Mouse (Mus musculus): ENCODE data around the gene Map2k5.

Map2k5 gene

DNA sequence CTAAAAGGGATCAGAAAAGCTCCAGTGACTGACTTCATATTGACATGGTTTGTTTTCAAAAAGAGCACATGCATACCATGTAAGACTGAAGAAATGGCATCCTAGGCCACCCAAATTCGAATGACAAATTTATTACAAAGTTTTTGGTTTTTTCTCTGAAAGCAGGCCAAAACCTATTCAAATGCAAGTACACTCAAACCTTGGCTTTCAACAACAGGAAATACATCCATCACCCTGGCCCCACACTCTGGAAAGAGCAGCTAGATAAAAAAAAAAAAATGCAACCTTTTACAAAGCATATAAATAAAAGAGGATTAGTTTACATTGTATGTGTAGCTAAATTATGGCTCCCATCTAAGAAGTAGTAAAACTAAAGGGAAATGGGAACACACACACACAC lies 114.5 kb downstream of the Map2k5 start:
- DNase-seq (ENCODE audit: low read depth, low spot score) = no peak

DNA sequence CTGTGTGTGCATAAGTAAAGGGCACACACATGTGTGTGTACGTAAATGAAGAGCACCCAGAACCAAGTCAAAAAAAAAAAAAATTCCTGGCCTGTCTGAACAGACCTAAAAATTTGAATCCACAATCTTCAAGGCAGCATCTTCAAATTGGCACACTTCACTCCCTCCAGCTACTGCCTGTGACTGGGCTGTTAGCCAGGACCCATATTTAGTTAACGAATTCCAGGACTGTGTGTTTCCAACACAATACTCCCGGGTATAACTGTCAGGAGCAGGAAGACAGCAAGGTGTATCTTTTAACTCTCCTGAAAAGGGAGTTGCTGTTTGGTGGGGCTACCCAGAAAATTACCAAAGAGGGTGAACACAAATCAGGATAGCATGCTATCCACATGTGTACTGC lies 118.9 kb downstream of the Map2k5 start:
- no peak for DNase-seq (ENCODE audit: low read depth, low spot score)

DNA sequence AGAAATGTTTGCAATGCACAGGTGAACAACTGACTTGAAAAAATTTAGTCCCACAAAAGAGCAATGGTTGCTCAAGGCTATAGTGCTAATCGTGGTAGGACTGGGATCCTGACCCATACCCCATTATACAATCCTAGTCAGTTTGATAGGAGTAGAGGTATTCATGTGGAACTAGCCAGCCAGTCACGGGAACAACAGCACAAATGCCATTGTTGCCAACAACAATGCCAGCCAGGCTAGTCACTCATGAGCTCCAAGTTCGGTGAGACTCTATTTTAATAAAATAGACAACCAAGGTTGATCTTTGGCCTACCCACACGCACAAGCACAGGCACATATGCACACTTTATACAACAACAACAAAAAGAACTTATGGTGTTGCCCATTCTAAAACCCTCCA lies 120.0 kb downstream of the Map2k5 start:
- DNase-seq (ENCODE audit: low read depth, low spot score) = no peak

DNA sequence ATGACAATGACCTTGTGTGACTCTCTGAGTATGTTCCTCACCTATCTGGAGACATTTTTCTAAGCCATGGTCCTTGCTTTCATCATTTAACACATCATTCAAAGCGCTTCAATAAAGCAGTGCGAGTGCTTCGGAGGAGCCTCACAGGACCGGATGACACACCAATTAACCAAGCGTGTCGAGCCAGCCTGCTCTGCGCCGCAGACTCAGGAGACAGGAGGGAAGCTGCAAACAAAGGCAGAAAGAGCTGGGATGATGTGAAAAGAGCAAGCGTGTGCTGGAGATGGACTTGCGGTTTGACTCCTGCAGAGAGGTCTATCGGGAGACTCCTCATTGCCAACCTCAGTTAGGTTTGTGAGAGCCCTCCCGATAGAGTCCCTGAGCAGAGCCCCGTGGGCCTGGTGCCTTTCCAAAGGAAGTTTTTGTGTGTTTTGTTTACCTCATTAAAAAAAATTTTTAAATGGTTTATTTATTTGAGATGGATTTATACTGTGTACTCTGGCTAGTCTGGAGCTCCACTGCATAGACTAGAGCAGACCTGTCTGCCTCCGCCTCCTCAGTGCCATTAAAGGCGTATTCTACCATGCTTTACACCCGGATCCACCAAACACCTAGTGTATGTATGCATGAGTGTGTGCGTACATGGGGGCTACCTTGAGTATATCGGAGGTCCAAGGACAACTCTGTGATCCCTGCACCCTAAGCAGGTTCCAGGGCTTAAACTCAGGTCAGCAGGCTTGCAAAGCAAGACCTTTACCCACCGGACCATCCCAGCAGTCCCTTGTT lies 126.7 kb downstream of the Map2k5 start:
- no peak for DNase-seq (ENCODE audit: low read depth, low spot score)

DNA sequence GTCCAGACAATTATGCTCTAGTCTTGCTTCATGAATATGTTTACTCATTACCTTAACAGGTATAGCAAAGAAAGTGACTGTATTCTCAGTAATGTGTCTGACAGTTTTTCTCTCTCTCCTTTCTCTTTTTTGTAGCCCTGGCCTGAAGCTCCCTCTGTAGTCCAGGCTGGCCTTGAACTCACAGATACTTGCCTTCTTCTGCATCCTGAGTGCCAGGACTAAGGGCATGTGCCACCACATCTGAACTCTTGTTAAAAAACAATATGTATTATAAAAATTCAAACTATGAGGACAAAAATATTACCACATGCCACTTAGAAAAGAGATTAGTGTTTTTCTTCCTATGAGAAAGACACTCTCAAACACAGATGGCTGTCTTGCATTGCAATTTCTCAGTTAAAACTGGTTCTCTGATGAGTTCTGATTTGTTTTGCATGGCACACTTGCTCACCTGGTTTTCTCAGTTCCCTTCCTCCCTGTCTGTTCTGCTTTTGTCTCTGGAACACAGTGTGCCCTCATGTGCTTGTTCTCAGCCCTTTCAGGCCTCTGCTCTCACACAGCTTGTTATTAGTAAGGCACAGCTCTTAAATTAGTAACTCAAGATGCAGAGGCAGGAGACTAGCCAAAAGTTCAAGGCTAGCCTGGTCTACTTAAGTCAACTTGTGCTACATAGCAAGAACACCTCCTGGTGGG lies 129.5 kb downstream of the Map2k5 start:
- DNase-seq (ENCODE audit: low read depth, low spot score) = no peak

DNA sequence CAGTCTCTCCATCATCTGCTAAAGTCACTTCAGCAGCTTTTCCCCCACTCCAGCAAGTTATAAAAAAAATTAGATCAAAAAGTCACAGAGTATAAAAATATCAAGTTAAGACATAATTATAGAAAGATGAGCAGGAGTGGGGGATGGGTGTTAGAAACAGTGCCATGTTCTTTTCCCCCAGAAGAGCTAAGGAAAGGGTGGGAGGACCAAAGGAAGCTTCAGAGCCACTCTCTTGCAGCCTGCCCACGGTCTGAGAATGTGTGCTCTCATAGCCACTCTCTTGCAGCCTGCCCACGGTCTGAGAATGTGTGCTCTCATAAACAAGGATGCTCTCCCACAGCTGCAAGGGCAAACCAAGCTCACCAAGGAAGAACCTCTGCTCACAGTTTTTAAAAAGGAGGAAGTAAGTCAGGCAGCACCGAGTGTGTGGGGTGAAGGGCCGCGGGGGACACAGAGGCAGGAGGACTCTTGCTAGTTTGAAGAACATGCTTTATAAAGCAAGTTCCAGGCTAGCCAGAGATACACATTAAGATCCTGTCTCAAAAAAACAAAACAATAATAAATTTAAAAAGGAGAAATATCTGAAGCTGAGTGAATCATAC lies 131.0 kb downstream of the Map2k5 start:
- no peak for DNase-seq (ENCODE audit: low read depth, low spot score)

DNA sequence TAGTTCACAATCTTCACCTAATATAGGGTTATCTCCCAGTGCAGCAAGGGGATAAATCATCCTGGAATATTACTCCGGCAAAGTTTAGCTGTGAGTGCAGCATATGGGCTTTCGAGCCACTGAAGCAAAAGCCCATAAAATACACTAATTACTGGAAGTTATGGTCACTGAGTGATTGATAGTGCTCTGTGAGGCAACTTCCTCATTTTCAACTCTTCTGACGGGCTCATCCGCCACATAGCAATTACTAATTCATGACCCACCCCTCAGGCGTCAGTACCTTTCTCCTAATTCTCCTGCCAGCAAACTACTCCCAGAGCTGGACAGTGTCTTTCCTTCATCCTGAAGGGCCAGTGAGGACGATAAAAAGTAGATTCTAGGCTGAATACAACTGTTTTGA lies 135.7 kb downstream of the Map2k5 start:
- no peak for DNase-seq (ENCODE audit: low read depth, low spot score)

DNA sequence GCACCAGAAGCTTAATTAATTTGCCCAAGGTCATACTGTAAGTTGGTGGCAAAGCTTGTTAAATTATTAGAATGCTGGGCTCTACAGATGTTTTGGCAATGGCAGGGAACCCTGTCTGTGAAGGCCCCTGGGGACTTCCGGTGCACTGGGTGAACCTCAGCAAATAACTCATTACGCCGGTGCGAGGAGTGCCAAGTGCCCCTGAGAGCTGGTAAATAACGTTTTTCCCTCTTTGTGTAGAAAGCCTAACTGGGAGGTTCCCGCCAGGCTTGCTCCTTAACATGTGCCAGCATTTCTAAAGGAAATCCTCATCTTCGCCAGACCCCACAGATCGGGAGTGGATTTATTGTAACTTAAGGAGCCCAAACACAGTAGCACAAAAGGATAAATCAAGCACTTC lies 136.5 kb downstream of the Map2k5 start:
- DNase-seq (ENCODE audit: low read depth, low spot score) = peak; percentile 13

DNA sequence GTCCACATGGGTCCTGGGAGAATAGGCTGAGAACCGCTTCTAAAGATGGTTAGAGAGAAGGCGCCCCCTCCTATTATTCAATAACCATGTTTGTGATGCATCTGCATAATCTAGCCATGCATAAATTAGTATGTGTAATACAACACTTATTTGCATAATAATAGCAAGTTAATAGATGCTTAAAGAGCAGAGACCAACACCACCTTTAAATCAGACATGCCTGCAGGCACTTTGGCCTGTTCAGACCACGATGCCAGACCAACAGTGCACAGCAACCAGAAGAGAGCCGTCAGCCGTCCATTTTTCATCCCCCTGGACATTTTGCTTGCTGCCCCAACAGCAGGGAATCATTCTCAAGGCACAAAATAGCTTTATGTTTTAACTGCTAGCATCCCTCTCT lies 143.3 kb downstream of the Map2k5 start:
- DNase-seq (ENCODE audit: low read depth, low spot score) = no peak

DNA sequence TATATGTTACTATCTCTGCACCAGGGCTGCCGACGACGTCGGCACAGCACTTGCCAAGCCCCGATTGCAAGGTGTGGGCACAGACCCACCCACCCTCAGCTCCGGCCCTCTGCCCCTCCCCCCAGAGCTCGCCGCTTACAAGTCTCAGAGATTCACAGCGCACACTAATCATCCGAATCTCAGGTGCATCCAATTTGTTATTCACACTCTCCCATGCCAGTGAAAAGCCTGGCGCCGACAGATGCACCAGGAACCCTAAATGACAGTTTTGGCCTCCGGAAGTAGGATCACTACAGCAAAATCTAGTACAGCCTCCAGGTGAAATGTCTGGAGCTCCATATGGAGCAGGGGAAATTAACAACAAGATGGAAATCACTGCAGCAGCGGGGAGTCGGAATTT lies 147.4 kb downstream of the Map2k5 start:
- DNase-seq (ENCODE audit: low read depth, low spot score) = no peak

DNA sequence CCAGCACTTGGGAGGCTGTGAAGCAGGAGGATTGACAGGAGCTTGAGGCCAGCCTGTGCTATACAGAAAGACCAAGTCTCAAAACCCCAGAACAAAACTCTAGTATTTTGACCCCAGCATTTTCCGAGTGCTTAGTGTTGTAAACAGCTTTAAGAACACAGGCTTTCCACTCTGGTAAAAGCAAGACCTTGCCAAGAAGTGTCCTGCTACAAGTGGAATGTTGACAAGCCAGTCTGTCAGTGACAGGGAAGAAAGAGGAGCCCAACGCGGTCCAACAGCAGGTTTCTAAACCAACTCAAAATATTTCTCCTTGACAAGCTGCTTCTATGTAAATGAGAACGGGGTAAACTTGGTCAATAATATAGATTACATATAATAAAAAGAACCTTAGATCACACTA lies 148.6 kb downstream of the Map2k5 start:
- no peak for DNase-seq (ENCODE audit: low read depth, low spot score)

DNA sequence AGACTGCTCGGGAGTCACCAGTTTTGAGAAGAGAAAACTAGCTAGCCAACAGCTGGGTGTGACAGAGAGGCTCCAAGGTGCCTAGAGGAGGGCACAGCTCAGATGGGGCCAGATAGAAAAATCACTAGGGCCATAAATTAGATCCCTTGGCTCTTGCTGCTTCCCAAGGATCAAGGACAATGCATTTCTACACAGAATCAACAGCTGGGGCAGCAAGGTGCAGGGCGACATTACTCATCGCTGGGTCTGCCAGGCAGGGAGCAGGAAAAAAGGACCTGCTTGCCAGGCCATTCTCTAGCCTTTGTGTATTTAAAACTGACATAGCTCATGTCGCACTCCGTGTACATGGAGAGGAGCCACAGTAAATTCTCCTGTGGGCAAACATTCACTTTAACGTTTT lies 155.5 kb downstream of the Map2k5 start:
- no peak for DNase-seq (ENCODE audit: low read depth, low spot score)

DNA sequence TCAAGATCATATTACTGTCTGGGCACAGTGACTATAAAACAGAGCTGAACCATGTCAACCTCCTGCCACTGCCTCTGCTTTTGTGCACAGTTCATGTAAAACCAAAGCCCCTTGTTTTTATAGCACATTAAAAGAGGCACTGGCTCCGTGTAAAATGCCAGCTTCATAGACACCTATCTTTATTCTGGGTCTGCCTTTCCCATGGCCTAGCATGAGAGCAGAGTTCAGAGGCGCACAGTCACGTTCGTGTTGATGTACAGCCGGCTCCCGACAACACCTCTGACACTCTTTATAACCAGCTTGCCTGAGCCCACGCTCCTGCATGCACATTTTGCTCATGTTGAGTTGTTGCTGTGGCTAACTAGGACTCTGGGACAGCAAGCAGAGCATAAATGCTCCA lies 157.9 kb downstream of the Map2k5 start:
- no peak for DNase-seq (ENCODE audit: low read depth, low spot score)

DNA sequence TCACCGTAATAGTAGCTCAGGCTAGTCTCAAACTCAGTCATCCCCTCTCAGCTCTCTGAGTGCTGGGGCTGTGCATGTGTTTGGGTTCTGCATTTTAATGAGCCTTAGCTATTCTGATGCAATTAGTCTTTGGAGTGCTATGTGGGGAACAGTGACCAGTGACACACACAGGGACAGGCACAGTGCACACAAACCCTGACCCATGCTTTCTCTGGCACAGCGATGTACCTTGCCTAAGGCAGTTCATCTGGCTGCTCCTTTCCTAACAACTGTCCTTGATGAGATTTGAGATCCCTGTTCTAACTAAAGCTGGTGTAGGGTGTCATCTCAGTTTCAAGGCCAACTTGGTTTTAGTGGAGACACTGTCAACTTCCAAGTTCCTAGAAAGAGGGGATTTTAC lies 162.7 kb downstream of the Map2k5 start:
- no peak for DNase-seq (ENCODE audit: low read depth, low spot score)

DNA sequence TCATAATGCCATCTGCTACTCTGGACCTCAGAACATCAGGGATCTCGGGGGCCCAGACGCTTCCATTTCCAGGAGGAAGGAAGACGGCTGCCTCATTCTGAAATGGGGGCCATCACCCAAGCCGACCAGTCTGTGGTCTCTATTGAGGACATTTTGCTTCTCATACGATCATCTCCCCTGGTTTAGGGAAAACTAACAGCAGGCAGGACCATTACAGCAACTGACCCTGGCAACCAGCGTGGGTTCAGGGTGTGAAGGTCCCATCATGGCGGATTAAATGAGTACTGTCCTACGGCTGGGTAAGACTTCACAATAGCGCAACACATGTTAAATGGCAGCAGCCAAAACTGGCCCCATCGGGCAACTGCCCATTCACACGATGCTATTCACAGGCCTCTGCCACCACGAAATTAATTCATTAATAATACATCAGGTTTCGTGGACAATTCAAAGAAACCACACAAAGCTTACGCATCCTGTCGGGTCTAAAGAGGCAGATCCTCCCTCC lies 170.9 kb downstream of the Map2k5 start:
- no peak for DNase-seq (ENCODE audit: low read depth, low spot score)

DNA sequence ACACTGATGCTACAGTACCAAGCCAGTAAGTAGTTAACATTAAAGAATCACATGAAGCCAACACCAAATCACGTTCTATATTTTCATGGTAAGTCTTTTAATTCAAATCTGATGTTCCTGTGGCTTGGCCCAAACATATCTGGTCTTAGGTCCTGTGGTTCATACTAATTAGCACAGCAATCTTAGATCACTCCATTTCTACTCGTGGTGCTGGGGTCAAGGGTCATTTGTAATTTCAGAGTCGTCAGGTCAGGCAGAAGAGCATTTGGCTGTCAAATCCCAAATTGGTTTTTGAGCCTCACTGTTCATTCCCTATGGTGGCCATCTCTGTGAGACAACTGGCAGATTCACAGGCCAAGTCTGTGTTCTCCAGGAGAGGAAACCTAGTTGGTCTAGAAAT lies 174.2 kb downstream of the Map2k5 start:
- no peak for DNase-seq (ENCODE audit: low read depth, low spot score)

DNA sequence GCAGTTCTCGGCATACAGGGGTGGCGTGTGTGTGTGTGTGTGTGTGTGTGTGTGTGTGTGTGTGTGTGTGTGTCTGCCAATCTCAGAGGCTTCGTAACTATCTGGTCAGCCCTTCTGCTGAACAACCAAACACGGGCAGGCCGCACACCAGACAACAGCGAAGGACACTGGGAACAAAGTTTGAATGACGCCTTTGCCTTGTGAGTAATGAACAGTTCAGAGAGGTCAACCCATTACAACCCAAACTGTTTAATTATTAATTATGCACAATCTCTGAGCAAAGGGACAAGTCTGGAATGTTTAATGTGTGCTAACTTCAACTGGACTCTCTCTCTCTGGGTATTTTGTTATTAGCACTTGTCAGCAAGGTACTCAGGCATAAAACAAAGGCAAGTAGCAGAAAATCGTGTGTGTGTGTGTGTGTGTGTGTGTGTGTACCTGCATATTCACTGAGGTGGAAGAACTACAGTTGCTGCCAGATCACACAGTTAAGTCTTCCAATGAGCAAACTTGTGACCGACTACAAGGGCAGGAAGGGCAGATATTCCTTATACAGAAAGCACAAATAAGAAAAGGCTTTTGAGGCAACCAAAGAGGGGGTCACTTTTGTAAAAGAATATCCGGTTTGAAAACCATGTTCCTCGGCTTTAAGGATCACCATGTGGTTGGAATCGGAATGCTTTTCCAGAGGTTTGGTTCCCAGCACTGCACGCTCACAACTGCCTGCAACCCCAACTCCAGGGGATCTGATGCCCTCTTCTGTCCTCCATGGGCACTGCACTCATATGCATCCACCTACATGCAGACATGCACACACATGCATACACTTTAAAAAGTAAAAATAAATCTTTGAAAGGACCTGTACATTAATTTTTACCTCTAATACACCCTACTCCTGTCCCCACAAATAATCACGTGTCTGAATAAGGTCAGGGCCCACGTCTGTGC lies 176.1 kb downstream of the Map2k5 start:
- DNase-seq (ENCODE audit: low read depth, low spot score) = no peak

DNA sequence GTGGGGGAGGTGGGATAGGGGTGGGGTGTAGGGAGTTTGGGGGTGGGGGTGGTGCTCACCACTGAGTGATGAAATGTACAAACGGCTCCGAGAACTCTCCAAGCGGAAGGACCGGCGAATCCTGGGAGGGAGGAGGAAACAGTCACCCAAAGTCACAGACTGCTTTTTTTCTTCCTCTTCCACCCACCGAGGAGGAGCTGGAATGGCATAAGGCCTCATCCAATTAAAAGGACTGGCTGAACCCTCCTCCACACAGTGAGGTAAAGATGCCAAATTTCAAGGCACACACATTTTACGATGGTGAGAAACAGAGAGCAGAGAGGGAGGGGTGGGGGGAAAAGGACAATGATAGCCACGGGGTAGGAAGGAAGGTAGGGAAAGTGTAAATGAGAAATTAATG lies 180.4 kb downstream of the Map2k5 start:
- no peak for DNase-seq (ENCODE audit: low read depth, low spot score)

DNA sequence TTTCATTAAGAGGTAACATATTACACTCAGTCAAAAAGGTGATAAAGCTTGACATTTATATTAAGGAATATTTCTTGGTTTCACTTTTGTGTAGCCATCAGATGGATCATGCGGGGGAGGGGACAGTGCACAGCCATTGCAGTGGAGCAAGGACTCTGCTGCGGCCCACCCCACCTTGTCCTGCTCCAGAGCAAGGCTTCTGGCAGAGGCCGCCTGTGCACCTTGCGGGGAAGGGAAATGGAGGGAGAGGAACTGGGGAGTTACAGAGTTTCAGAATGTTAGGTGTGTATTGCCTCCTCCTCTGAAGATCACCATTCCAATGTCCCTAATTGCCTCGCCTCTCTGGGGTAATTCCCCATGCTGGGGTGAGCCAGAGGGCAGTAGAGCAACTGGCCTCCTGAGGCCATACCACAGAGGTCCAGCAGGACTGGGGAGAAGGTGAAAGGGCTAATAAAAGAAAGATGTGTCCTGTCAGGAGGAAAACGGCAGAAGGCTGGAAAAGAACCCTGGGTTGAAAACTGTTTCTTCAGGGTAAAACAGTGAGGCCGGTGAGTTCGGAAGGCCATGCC lies 181.5 kb downstream of the Map2k5 start:
- DNase-seq (ENCODE audit: low read depth, low spot score) = no peak

DNA sequence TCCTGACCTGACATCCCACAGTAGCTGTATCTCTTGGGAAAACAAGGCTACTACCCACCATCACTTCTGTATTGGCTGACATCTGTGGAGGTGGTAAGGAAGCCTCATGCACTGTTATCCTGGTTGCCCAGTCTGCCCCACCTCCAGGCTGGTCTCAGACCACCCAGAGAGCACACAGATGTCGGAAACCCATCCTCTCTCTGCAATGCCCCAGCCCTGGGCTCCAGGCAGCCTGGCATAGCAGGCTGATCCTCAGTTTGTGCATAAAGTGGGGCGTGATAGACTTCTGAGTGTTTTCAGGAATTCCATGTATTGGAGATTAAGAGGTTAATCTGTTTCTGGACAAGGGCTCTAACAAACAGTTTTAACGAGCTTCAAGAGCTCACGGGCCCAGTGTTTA lies 182.2 kb downstream of the Map2k5 start:
- no peak for DNase-seq (ENCODE audit: low read depth, low spot score)

DNA sequence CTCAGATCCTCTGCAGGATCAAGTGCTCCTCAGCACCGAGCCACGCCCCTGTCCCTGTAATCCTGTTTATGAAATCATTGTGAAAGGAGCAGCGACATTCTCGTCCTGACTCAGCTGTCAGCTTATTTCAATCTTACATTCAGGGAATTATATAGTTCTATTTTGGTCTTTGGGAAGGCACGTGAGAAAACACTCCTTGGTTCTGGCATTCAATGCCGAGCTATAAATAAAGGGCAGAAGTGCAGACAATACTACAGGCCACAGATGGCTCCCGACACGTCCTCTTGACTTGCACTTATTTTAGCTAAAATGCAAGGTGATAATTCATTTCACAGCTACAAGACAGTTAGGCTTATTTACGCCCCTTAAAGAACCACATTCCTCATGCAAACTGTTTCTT lies 182.9 kb downstream of the Map2k5 start:
- DNase-seq (ENCODE audit: low read depth, low spot score) = no peak

Measured in embryo, embryonic 11.5 days (tissue).